Mouse (Mus musculus): ENCODE results near the gene Isyna1.

GRCm38 (mm10) chr8:70618888-70619334 lies 24.7 kb downstream of the Isyna1 start:
- TF ChIP-seq HCFC1 (IDR thresholded peaks at IDR 0.05; ENCODE audit: low read depth, low read length) (peak; percentile 67), CHD2 (IDR thresholded peaks at IDR 0.05; ENCODE audit: low read length) (peak; percentile 71), MEF2A (IDR thresholded peaks at IDR 0.05; ENCODE audit: extremely low read depth, insufficient replicate concordance, low read depth, low read length, poor library complexity, severe bottlenecking) (no peak), POLR2A (IDR thresholded peaks at IDR 0.05; ENCODE audit: control insufficient read depth in 1 of 2, insufficient read depth in 1 of 2, low read depth in 1 of 2, low read length in 2 of 2, poor library complexity in 1 of 2) (peak in 1 of 2 experiments; percentile 78; a peak in 2 of 4 replicates), EP300 (IDR thresholded peaks at IDR 0.05; ENCODE audit: low read depth in 1 of 2, low read length in 2 of 2) (peak; percentile 32 to 44; a peak in 3 of 4 replicates), CTCF (IDR thresholded peaks at IDR 0.05 in 2 of 3, conservative IDR thresholded peaks at IDR 0.05 in 1 of 3; ENCODE audit: control insufficient read depth in 1 of 3, insufficient read depth in 1 of 3, low read depth in 2 of 3, low read length in 3 of 3, poor library complexity in 1 of 3, severe bottlenecking in 1 of 3) (no peak), JUND (IDR thresholded peaks at IDR 0.05; ENCODE audit: low read depth, low read length) (peak; percentile 80; the same call in 1 of the 2 replicates), ELF1 (IDR thresholded peaks at IDR 0.05; ENCODE audit: low read depth, low read length) (0 out of 2 replicates have a peak, but pooled peaks have one; percentile 23), ZC3H11A (IDR thresholded peaks at IDR 0.05; ENCODE audit: low read depth, low read length) (no peak), MAFK (IDR thresholded peaks at IDR 0.05; ENCODE audit: borderline replicate concordance, low read depth, low read length) (0 out of 2 replicates have a peak, but pooled peaks have one; percentile 5), MAZ (IDR thresholded peaks at IDR 0.05; ENCODE audit: low read depth, low read length) (peak; percentile 64; the same call in 1 of the 2 replicates), USF2 (IDR thresholded peaks at IDR 0.05; ENCODE audit: borderline replicate concordance in 1 of 2, insufficient read depth in 1 of 2, low read depth in 1 of 2, low read length in 2 of 2) (no peak)

Data from MEL (cell line).